Mouse (Mus musculus): ENCODE results near the gene Klhl31. TPM values are rescaled to one million over a fixed set of nuclear protein-coding genes. Genes with fewer than 3 reads are reported as not detected.

Gene Klhl31
- polyA plus RNA-seq, 1 experiment from 2014 or later, result 0.03 TPM

GRCm38 (mm10) chr9:77628676-77629075 is 7.6 kb upstream of the Klhl31 start:
- Histone ChIP-seq H3K27me3 (no peaks in the 10 kb centered on the region), H3K27ac (no peak overlapping the region)
- 90% methylated on average over 10 of the region's 10 CpGs for WGBS

GRCm38 (mm10) chr9:77629708-77630107 is 6.6 kb upstream of the Klhl31 start:
- no peak for ATAC-seq
- Histone ChIP-seq H3K9ac (no peak overlapping the region), H3K27ac (no peak overlapping the region), H3K4me2 (no peak overlapping the region), H3K36me3 (ENCODE audit: poor library complexity, severe bottlenecking) (no peaks in the 10 kb centered on the region), H3K27me3 (no peaks in the 10 kb centered on the region), H3K9me3 (replicated peaks) (no peaks in the 10 kb centered on the region), H3K4me1 (no peaks in the 10 kb centered on the region), H3K4me3 (no peak overlapping the region)
- WGBS, result 78% methylated on average over 5 of the region's 5 CpGs

More at GRCm38 (mm10) chr9:77628676-77629075, 7.6 kb upstream of the Klhl31 start:
- Histone ChIP-seq H3K4me2 (no peak overlapping the region), H3K9me3 (replicated peaks) (no peaks in the 10 kb centered on the region), H3K4me3 (no peak overlapping the region), H3K4me1 (no peaks in the 10 kb centered on the region), H3K9ac (no peak overlapping the region), H3K36me3 (ENCODE audit: poor library complexity, severe bottlenecking) (no peaks in the 10 kb centered on the region)
- no peak for ATAC-seq

- H3K36me3 ChIP-seq (ENCODE audit: poor library complexity, severe bottlenecking), result no peaks in the 10 kb centered on the region
- no peak for ATAC-seq
- H3K4me3 ChIP-seq, result no peak overlapping the region
- H3K27ac ChIP-seq, result no peak overlapping the region
- 81% methylated on average over 7 of the region's 7 CpGs for WGBS
- H3K27me3 ChIP-seq, result no peaks in the 10 kb centered on the region
- no peaks in the 10 kb centered on the region for H3K4me1 ChIP-seq
- no peak overlapping the region for H3K4me2 ChIP-seq
- no peak overlapping the region for H3K9ac ChIP-seq
- H3K9me3 ChIP-seq (replicated peaks), result no peaks in the 10 kb centered on the region
Measured at GRCm38 (mm10) chr9:77630764-77631163, 5.5 kb upstream of the Klhl31 start.

GRCm38 (mm10) chr9:77632432-77632831 is 3.9 kb upstream of the Klhl31 start:
- H3K4me2 ChIP-seq, result no peak overlapping the region
- ATAC-seq, result no peak
- no peaks in the 10 kb centered on the region for H3K4me1 ChIP-seq
- no peaks in the 10 kb centered on the region for H3K27me3 ChIP-seq
- whole genome bisulfite sequencing, result 88% methylated on average over 3 of the region's 3 CpGs
- no peak overlapping the region for H3K4me3 ChIP-seq
- H3K36me3 ChIP-seq (ENCODE audit: poor library complexity, severe bottlenecking), result no peaks in the 10 kb centered on the region
- H3K9ac ChIP-seq, result no peak overlapping the region
- no peaks in the 10 kb centered on the region for H3K9me3 ChIP-seq (replicated peaks)
- H3K27ac ChIP-seq, result no peak overlapping the region

GRCm38 (mm10) chr9:77636003-77636402 is 297 bp upstream of the Klhl31 start:
- Histone ChIP-seq H3K27me3 (no peaks in the 10 kb centered on the region), H3K4me2 (no peak overlapping the region), H3K4me3 (no peak overlapping the region), H3K9me3 (replicated peaks) (no peaks in the 10 kb centered on the region), H3K36me3 (ENCODE audit: poor library complexity, severe bottlenecking) (no peaks in the 10 kb centered on the region), H3K9ac (no peak overlapping the region), H3K4me1 (no peaks in the 10 kb centered on the region), H3K27ac (no peak overlapping the region)
- WGBS, result 90% methylated on average over 5 of the region's 5 CpGs
- ATAC-seq, result no peak

GRCm38 (mm10) chr9:77637357-77637756 is 1.1 kb downstream of the Klhl31 start:
- Histone ChIP-seq H3K9me3 (replicated peaks) (no peaks in the 10 kb centered on the region), H3K36me3 (ENCODE audit: poor library complexity, severe bottlenecking) (no peaks in the 10 kb centered on the region), H3K4me2 (no peak overlapping the region), H3K4me1 (no peaks in the 10 kb centered on the region), H3K9ac (no peak overlapping the region), H3K27ac (no peak overlapping the region), H3K27me3 (no peaks in the 10 kb centered on the region), H3K4me3 (no peak overlapping the region)
- no peak for ATAC-seq
- 87% methylated on average over 10 of the region's 10 CpGs for WGBS

- H3K4me3 ChIP-seq, result no peak overlapping the region
- no peak overlapping the region for H3K27ac ChIP-seq
- H3K4me1 ChIP-seq, result no peaks in the 10 kb centered on the region
- WGBS, result 69% methylated on average over 2 of the region's 2 CpGs
- ATAC-seq, result no peak
- H3K36me3 ChIP-seq (ENCODE audit: poor library complexity, severe bottlenecking), result no peaks in the 10 kb centered on the region
- no peaks in the 10 kb centered on the region for H3K9me3 ChIP-seq (replicated peaks)
- H3K9ac ChIP-seq, result no peak overlapping the region
- H3K27me3 ChIP-seq, result no peaks in the 10 kb centered on the region
- no peak overlapping the region for H3K4me2 ChIP-seq
Measured at GRCm38 (mm10) chr9:77645176-77645575, 8.9 kb downstream of the Klhl31 start.

GRCm38 (mm10) chr9:77651847-77652246 is 15.5 kb downstream of the Klhl31 start:
- H3K27ac ChIP-seq, result no peak overlapping the region
- no peaks in the 10 kb centered on the region for H3K9me3 ChIP-seq (replicated peaks)
- no peak overlapping the region for H3K9ac ChIP-seq
- no peaks in the 10 kb centered on the region for H3K36me3 ChIP-seq (ENCODE audit: poor library complexity, severe bottlenecking)
- no peak for ATAC-seq
- H3K27me3 ChIP-seq, result peaks cover 9% of the 10 kb centered on the region; the same call in 1 of the 2 replicates
- H3K4me2 ChIP-seq, result no peak overlapping the region
- no peak overlapping the region for H3K4me3 ChIP-seq
- WGBS, result 52% methylated on average over 7 of the region's 7 CpGs
- no peaks in the 10 kb centered on the region; the same call in 1 of the 2 replicates for H3K4me1 ChIP-seq

GRCm38 (mm10) chr9:77653907-77654306 is 17.6 kb downstream of the Klhl31 start:
- Histone ChIP-seq H3K4me1 (no peaks in the 10 kb centered on the region; the same call in 1 of the 2 replicates), H3K27ac (no peak overlapping the region), H3K27me3 (peaks cover 9% of the 10 kb centered on the region; the same call in 1 of the 2 replicates), H3K4me2 (no peak overlapping the region), H3K36me3 (ENCODE audit: poor library complexity, severe bottlenecking) (no peaks in the 10 kb centered on the region), H3K4me3 (no peak overlapping the region), H3K9ac (no peak overlapping the region), H3K9me3 (replicated peaks) (no peaks in the 10 kb centered on the region)
- no peak for ATAC-seq
- WGBS, result 84% methylated on average over 3 of the region's 3 CpGs

GRCm38 (mm10) chr9:77655181-77655934 is 19.1 kb downstream of the Klhl31 start:
- WGBS, result under 1% methylated on average over 85 of the region's 85 CpGs
- Histone ChIP-seq H3K27me3 (peaks cover 9% of the 10 kb centered on the region; the same call in 1 of the 2 replicates), H3K9me3 (replicated peaks) (no peaks in the 10 kb centered on the region), H3K27ac (no peak overlapping the region), H3K9ac (peak overlapping the region; percentile 64), H3K4me1 (no peaks in the 10 kb centered on the region; the same call in 1 of the 2 replicates), H3K36me3 (ENCODE audit: poor library complexity, severe bottlenecking) (no peaks in the 10 kb centered on the region), H3K4me3 (peak overlapping the region; percentile 57), H3K4me2 (peak overlapping the region; percentile 94)
- ATAC-seq, result peak; percentile 90

GRCm38 (mm10) chr9:77655935-77656288 is 19.6 kb downstream of the Klhl31 start:
- Histone ChIP-seq H3K9me3 (replicated peaks) (no peaks in the 10 kb centered on the region), H3K27me3 (peaks cover 9% of the 10 kb centered on the region; the same call in 1 of the 2 replicates), H3K4me3 (peak overlapping the region; percentile 57), H3K4me1 (no peaks in the 10 kb centered on the region; the same call in 1 of the 2 replicates), H3K36me3 (ENCODE audit: poor library complexity, severe bottlenecking) (no peaks in the 10 kb centered on the region), H3K27ac (no peak overlapping the region), H3K9ac (peak overlapping the region; percentile 64), H3K4me2 (peak overlapping the region; percentile 94)
- 2% methylated on average over 7 of the region's 7 CpGs for WGBS
- peak; percentile 79 for ATAC-seq

- Histone ChIP-seq H3K36me3 (ENCODE audit: poor library complexity, severe bottlenecking) (no peaks in the 10 kb centered on the region), H3K4me1 (no peaks in the 10 kb centered on the region), H3K27ac (no peak overlapping the region), H3K9me3 (replicated peaks) (no peaks in the 10 kb centered on the region), H3K4me3 (no peak overlapping the region), H3K27me3 (no peaks in the 10 kb centered on the region), H3K9ac (no peak overlapping the region), H3K4me2 (no peak overlapping the region)
- 78% methylated on average over 3 of the region's 3 CpGs for WGBS
- ATAC-seq, result no peak
Measured at GRCm38 (mm10) chr9:77662917-77663316, 26.6 kb downstream of the Klhl31 start.

GRCm38 (mm10) chr9:77670095-77670494 is 33.8 kb downstream of the Klhl31 start:
- no peaks in the 10 kb centered on the region for H3K36me3 ChIP-seq (ENCODE audit: poor library complexity, severe bottlenecking)
- no peak for ATAC-seq
- H3K9me3 ChIP-seq (replicated peaks), result peaks cover 7% of the 10 kb centered on the region; the same call in 1 of the 2 replicates
- no peak overlapping the region for H3K4me3 ChIP-seq
- H3K4me1 ChIP-seq, result no peaks in the 10 kb centered on the region
- H3K9ac ChIP-seq, result no peak overlapping the region
- H3K27me3 ChIP-seq, result no peaks in the 10 kb centered on the region
- H3K4me2 ChIP-seq, result no peak overlapping the region
- WGBS, result 85% methylated on average over 6 of the region's 6 CpGs
- no peak overlapping the region for H3K27ac ChIP-seq

Measured in forebrain, embryonic 13.5 days (tissue).